Mouse (Mus musculus): ENCODE data around the gene Fam71e1.

GRCm38 (mm10) chr7:44531207-44531606 lies 34.8 kb downstream of the Fam71e1 start:
- TF ChIP-seq CTCF (IDR thresholded peaks at IDR 0.05; ENCODE audit: borderline replicate concordance, control insufficient read depth, extremely low read depth, insufficient read depth, low read length, poor library complexity) (no peak), POLR2A (IDR thresholded peaks at IDR 0.05; ENCODE audit: control insufficient read depth, extremely low read depth, insufficient read depth, low read length, poor library complexity) (no peak)
